Mouse (Mus musculus): ENCODE measurements at regions not wholly inside any gene's neighbourhood (a gene's known extent, or its start where the extent isn't known, plus 50 kb on each side); places are given as distances from the start of the nearest gene placed in this dataset.

GRCm38 (mm10) chr8:96174996-96175395 lies 286.6 kb upstream of the Got2 start:
- no peaks in the 10 kb centered on the region for H3K4me1 ChIP-seq (replicated peaks)
- no peak overlapping the region for H3K4me2 ChIP-seq
- WGBS = 77% methylated on average over 5 of the region's 5 CpGs
- H3K27ac ChIP-seq = no peak overlapping the region
- H3K9ac ChIP-seq = no peak overlapping the region
- H3K36me3 ChIP-seq = no peaks in the 10 kb centered on the region
- no peaks in the 10 kb centered on the region for H3K27me3 ChIP-seq
- no peak overlapping the region for H3K4me3 ChIP-seq
- H3K9me3 ChIP-seq (replicated peaks) = no peaks in the 10 kb centered on the region
- ATAC-seq (replicated peaks; ENCODE audit: insufficient number of reproducible peaks, insufficient read depth, low FRiP score, low read depth) = no peak

DNA sequence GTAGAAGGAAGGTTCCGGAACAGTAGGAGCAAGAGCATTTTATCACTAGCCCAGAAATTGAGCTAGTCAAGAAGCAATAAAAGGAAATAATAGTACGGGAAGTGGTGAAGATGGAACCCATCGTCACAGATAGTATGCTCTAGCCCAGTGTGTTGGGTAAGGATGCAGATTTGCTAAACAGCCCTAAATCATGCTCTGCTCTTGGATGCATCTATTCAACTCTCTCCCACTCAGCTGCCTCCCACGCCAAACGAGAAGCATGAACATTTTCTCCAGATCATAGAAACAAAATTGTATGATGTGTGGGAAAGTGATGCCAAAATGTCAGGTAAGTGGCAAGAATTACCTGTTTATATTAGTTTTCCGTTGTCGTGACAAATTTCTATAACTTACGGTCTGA lies 276.6 kb upstream of the Got2 start:
- WGBS = 87% methylated on average over 8 of the region's 8 CpGs
- no peaks in the 10 kb centered on the region for H3K27me3 ChIP-seq
- H3K9ac ChIP-seq = no peak overlapping the region
- ATAC-seq (replicated peaks; ENCODE audit: insufficient number of reproducible peaks, insufficient read depth, low FRiP score, low read depth) = no peak
- H3K36me3 ChIP-seq = no peaks in the 10 kb centered on the region
- H3K4me2 ChIP-seq = no peak overlapping the region
- no peak overlapping the region for H3K4me3 ChIP-seq
- 0 out of 2 replicates have a peak, but pooled peaks cover under 1% of the 10 kb centered on the region for H3K4me1 ChIP-seq (replicated peaks)
- no peak overlapping the region for H3K27ac ChIP-seq
- H3K9me3 ChIP-seq (replicated peaks) = no peaks in the 10 kb centered on the region

DNA sequence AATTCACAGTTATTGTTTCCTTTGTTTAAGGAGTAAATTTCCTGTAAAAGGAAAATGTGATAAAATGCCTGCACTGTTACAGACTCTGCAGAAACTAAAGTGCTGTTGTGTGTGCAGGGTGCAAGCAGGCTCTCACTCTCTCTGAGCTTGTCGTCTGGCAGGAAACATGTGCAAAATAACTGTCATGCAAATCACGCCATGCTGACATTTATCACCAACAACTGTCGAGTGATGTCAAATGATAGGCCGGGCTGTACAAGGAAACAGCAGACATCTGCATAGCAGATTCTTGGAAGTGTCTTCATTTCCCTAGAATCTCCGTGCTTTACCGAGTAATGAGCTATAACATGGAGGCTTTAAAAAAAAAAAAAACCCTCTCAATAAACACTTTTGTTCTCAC lies 271.6 kb upstream of the Got2 start:
- WGBS = 10% methylated on average over 6 of the region's 6 CpGs
- no peak for ATAC-seq (replicated peaks; ENCODE audit: insufficient number of reproducible peaks, insufficient read depth, low FRiP score, low read depth)
- H3K9ac ChIP-seq = no peak overlapping the region
- no peak overlapping the region for H3K4me2 ChIP-seq
- no peaks in the 10 kb centered on the region for H3K9me3 ChIP-seq (replicated peaks)
- 0 out of 2 replicates have a peak, but pooled peaks cover 2% of the 10 kb centered on the region for H3K4me1 ChIP-seq (replicated peaks)
- H3K27me3 ChIP-seq = no peaks in the 10 kb centered on the region
- no peak overlapping the region for H3K27ac ChIP-seq
- no peaks in the 10 kb centered on the region for H3K36me3 ChIP-seq
- no peak overlapping the region for H3K4me3 ChIP-seq

DNA sequence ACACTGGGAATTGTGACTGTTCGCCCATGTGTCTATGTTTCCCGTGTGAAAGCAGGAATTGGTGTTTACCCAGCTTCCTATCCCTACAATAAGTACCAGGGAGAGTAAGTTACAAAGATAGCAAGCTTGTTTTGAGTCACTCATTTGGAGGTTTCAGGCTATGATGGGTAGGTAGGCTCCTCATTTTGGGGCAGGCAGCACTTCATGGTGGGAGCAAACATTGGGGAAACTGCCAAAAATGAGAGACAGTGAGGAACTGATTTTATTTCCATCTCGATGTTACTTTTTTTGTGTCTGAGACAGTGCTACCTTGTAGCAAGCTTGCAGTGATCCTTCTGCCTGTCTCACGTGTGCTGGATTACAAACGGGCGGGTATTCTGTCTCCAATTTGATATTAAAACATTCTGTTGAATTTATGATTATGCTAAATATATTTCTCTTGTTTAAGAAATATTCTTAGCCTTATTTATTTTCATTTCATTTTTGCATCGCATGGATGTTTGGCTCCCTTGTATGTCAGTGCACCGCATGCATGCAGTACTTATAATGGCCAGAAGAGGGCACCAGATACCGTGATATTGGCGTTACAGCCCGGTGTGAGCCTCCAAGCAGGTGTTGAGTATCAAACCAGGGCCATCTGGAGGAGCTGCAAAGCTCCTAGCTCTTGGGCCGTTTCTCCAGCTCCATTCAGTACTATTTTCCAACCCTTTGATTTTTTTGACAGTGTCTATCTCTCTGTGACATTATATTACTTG lies 264.3 kb upstream of the Got2 start:
- H3K4me2 ChIP-seq = no peak overlapping the region
- WGBS = 37% methylated on average over 12 of the region's 12 CpGs

DNA sequence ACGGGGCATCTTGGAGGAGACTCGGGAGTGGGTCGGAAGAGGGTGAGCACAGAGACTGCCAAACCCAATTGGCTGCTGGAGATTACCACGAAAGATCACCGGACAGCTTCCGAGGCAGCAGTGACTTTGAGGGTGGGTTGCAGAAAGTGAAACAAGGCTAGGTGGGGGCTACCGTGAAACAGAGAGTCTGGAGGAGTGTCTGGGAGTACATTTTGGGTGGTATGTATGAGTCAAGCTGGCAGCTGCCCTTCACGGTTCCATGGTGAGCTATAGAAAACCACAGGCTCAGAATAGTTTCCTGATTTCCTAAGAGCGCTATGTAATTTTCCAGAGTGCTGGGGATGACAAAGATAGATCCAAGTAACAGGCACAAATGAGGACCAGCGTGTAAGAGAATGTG lies 263.7 kb upstream of the Got2 start:
- ATAC-seq (replicated peaks; ENCODE audit: insufficient number of reproducible peaks, insufficient read depth, low FRiP score, low read depth) = no peak
- H3K36me3 ChIP-seq = no peaks in the 10 kb centered on the region
- no peak overlapping the region for H3K27ac ChIP-seq
- H3K27me3 ChIP-seq = no peaks in the 10 kb centered on the region
- H3K4me1 ChIP-seq (replicated peaks) = peaks cover 6% of the 10 kb centered on the region; the same call in 1 of the 2 replicates
- H3K9ac ChIP-seq = no peak overlapping the region
- no peaks in the 10 kb centered on the region for H3K9me3 ChIP-seq (replicated peaks)
- 58% methylated on average over 10 of the region's 10 CpGs for WGBS
- no peak overlapping the region for H3K4me3 ChIP-seq
- H3K4me2 ChIP-seq = 0 out of 2 replicates have a peak overlapping the region, but pooled peaks have one; percentile 8

More for the DNA sequence above, 264.3 kb upstream of the Got2 start:
- Histone ChIP-seq H3K9me3 (replicated peaks) (no peaks in the 10 kb centered on the region), H3K27me3 (no peaks in the 10 kb centered on the region), H3K9ac (no peak overlapping the region), H3K4me1 (replicated peaks) (peaks cover 6% of the 10 kb centered on the region; the same call in 1 of the 2 replicates), H3K4me3 (no peak overlapping the region), H3K27ac (no peak overlapping the region), H3K36me3 (no peaks in the 10 kb centered on the region)
- no peak for ATAC-seq (replicated peaks; ENCODE audit: insufficient number of reproducible peaks, insufficient read depth, low FRiP score, low read depth)

GRCm38 (mm10) chr8:96151065-96151472 lies 262.7 kb upstream of the Got2 start:
- Histone ChIP-seq H3K9me3 (replicated peaks) (no peaks in the 10 kb centered on the region), H3K27ac (no peak overlapping the region), H3K4me2 (peak overlapping the region; percentile 52), H3K4me3 (0 out of 2 replicates have a peak overlapping the region, but pooled peaks have one; percentile 7), H3K4me1 (replicated peaks) (peaks cover 6% of the 10 kb centered on the region; the same call in 1 of the 2 replicates), H3K27me3 (no peaks in the 10 kb centered on the region), H3K9ac (no peak overlapping the region), H3K36me3 (no peaks in the 10 kb centered on the region)
- 23% methylated on average over 16 of the region's 16 CpGs for WGBS
- no peak for ATAC-seq (replicated peaks; ENCODE audit: insufficient number of reproducible peaks, insufficient read depth, low FRiP score, low read depth)

DNA sequence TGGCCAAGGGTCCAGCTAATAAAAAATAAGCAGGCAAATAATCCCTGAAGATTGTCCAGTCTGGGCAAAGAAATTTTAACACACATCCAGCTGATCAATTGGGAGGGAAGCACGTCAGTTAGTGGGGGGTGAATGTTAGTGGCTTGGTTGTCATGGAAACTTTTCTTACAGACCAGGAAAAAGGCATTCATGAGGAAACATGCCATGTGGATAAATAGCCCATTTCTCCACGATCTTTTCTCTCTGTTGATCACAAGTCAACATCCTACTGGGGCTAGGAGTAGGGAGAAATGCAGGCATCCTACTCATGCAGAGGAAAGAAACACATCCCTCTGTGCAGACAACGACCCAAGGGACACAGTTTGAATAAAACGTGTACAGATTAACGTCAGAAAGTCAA lies 243.8 kb upstream of the Got2 start:
- Histone ChIP-seq H3K4me1 (replicated peaks) (no peaks in the 10 kb centered on the region), H3K9ac (no peak overlapping the region), H3K27ac (no peak overlapping the region), H3K36me3 (no peaks in the 10 kb centered on the region), H3K27me3 (no peaks in the 10 kb centered on the region), H3K9me3 (replicated peaks) (no peaks in the 10 kb centered on the region), H3K4me3 (no peak overlapping the region), H3K4me2 (no peak overlapping the region)
- no peak for ATAC-seq (replicated peaks; ENCODE audit: insufficient number of reproducible peaks, insufficient read depth, low FRiP score, low read depth)
- WGBS = 57% methylated on average over 5 of the region's 5 CpGs

DNA sequence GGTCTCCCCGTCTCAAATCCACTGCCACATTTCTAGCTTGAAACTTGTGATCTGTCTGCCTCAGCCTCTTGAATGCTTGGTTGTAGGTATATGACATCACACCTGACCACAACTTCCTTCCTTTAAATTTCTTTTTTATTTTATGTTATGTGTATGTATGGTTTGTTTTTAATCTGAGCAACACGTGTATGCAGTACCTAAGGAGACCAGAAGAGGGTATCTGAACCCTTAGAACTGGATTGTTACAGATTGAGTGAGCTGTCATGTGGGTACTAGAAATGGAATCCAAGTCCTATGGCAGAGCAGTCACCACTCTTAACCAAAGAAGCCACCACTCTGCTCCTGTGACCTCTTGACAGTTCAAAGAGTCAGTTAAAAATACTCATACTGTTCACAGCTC lies 240.0 kb upstream of the Got2 start:
- WGBS = 79% methylated on average over 2 of the region's 2 CpGs
- H3K9ac ChIP-seq = no peak overlapping the region
- no peak overlapping the region for H3K4me2 ChIP-seq
- no peak overlapping the region for H3K27ac ChIP-seq
- no peaks in the 10 kb centered on the region for H3K4me1 ChIP-seq (replicated peaks)
- ATAC-seq (replicated peaks; ENCODE audit: insufficient number of reproducible peaks, insufficient read depth, low FRiP score, low read depth) = no peak
- no peaks in the 10 kb centered on the region for H3K9me3 ChIP-seq (replicated peaks)
- H3K27me3 ChIP-seq = no peaks in the 10 kb centered on the region
- no peak overlapping the region for H3K4me3 ChIP-seq
- no peaks in the 10 kb centered on the region for H3K36me3 ChIP-seq

DNA sequence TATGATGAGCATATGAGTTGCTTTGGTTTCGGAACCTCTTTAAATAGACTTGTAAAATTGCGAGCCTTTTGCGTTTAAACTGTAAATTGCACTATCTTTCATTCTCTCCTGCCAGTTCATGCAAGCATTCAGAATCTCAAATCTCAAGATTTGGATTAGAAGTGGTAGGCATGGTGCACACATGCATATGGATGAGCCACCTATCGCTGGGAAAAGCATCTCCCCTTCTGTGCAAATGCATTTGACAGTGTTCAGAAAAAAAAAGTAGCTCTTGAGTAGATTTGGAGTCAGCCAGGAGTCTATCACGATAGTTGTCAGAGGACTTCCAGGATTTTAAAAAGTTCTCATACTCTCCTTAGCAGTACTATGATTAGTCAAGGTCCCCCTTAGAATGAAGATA lies 212.5 kb upstream of the Got2 start:
- no peak for ATAC-seq (replicated peaks; ENCODE audit: insufficient number of reproducible peaks, insufficient read depth, low FRiP score, low read depth)
- 83% methylated on average over 5 of the region's 5 CpGs for WGBS
- Histone ChIP-seq H3K4me3 (no peak overlapping the region), H3K4me2 (no peak overlapping the region), H3K36me3 (no peaks in the 10 kb centered on the region), H3K9ac (no peak overlapping the region), H3K9me3 (replicated peaks) (no peaks in the 10 kb centered on the region), H3K4me1 (replicated peaks) (no peaks in the 10 kb centered on the region), H3K27me3 (no peaks in the 10 kb centered on the region), H3K27ac (no peak overlapping the region)

GRCm38 (mm10) chr8:96092931-96093330 lies 204.6 kb upstream of the Got2 start:
- 77% methylated on average over 3 of the region's 3 CpGs for WGBS
- Histone ChIP-seq H3K4me1 (replicated peaks) (no peaks in the 10 kb centered on the region), H3K9me3 (replicated peaks) (no peaks in the 10 kb centered on the region), H3K4me3 (no peak overlapping the region), H3K4me2 (no peak overlapping the region), H3K9ac (no peak overlapping the region), H3K36me3 (no peaks in the 10 kb centered on the region), H3K27ac (no peak overlapping the region), H3K27me3 (no peaks in the 10 kb centered on the region)
- ATAC-seq (replicated peaks; ENCODE audit: insufficient number of reproducible peaks, insufficient read depth, low FRiP score, low read depth) = no peak

DNA sequence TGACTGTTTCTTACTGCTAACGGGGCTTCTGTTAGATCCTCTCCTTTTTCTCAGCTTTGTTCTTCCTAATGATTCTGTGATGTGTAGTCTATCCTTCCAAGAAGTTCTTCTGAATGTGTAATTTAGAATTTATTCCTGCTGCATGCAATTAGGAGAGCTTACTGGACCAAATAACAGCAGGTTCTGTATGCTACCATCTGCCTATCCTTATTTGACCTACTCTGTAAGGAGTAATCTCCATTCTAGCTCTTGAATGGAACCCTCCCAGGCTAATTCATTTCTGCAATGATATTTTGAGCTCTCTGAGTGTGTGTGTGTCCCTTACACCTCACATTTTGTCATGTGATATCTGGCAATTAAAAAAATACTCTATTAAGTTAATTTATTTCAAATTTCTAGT lies 201.9 kb upstream of the Got2 start:
- H3K36me3 ChIP-seq = no peaks in the 10 kb centered on the region
- no peak for ATAC-seq (replicated peaks; ENCODE audit: insufficient number of reproducible peaks, insufficient read depth, low FRiP score, low read depth)
- H3K9ac ChIP-seq = no peak overlapping the region
- H3K4me2 ChIP-seq = no peak overlapping the region
- no peak overlapping the region for H3K27ac ChIP-seq
- no peaks in the 10 kb centered on the region for H3K9me3 ChIP-seq (replicated peaks)
- 76% methylated on average over 1 of the region's 1 CpGs for WGBS
- no peak overlapping the region for H3K4me3 ChIP-seq
- H3K27me3 ChIP-seq = no peaks in the 10 kb centered on the region
- no peaks in the 10 kb centered on the region for H3K4me1 ChIP-seq (replicated peaks)

GRCm38 (mm10) chr8:96068306-96068705 lies 180.0 kb upstream of the Got2 start:
- H3K4me3 ChIP-seq = no peak overlapping the region
- H3K9ac ChIP-seq = no peak overlapping the region
- no peak overlapping the region for H3K4me2 ChIP-seq
- 72% methylated on average over 5 of the region's 5 CpGs for WGBS
- no peaks in the 10 kb centered on the region for H3K27me3 ChIP-seq
- no peak overlapping the region for H3K27ac ChIP-seq
- no peaks in the 10 kb centered on the region for H3K9me3 ChIP-seq (replicated peaks)
- H3K4me1 ChIP-seq (replicated peaks) = no peaks in the 10 kb centered on the region
- no peaks in the 10 kb centered on the region for H3K36me3 ChIP-seq
- ATAC-seq (replicated peaks; ENCODE audit: insufficient number of reproducible peaks, insufficient read depth, low FRiP score, low read depth) = no peak

Data from heart, embryonic 15.5 days (tissue).